Mouse (Mus musculus) cerebellum, adult 2 months (tissue): Measurements from ENCODE around the gene Hoxa9.

ENCODE experiments used
- CTCF ChIP-seq: fragments of 200-500 bp; IDR thresholded peaks from 2 replicates; pipeline ENCODE4 v1.5.1; 2011; ENCODE audit warnings: low read depth, mild to moderate bottlenecking, control low read depth, low read length, moderate library complexity, borderline replicate concordance; ENCODE audit not compliant: insufficient read depth
- POLR2A ChIP-seq: fragments of 200-500 bp; IDR thresholded peaks from 2 replicates; pipeline ENCODE4 v1.6.1; 2011; ENCODE audit warnings: low read length, control low read depth, borderline replicate concordance; ENCODE audit not compliant: insufficient read depth

- TF ChIP-seq POLR2A (no peak), CTCF (no peak)
These were observed 12.8 kb downstream of the Hoxa9 start for GRCm38 (mm10) chr6:52217895-52218642.
